Mouse (Mus musculus) hematopoietic stem cell, adult 5-6 weeks (primary cell): ENCODE data around the gene Coq10b. TPM values are rescaled to one million over a fixed set of nuclear protein-coding genes. Genes with fewer than 3 reads are reported as not detected.
"Not testable (repeated sequence)": the region's sequence is repeated elsewhere in the genome, so short reads cannot be mapped to it uniquely, and the experiment has no call there.

Experiments
- ATAC-seq, 2 experiments: fragments of 125-278 bp in 1 of 2; replicated peaks in 1 of 2; 2 replicates each; pipeline ENCODE4 v1.8.0; 2016 to 2017; ENCODE audit warnings: inconsistent platforms in 2 of 2, mild to moderate bottlenecking in 2 of 2, moderate number of reproducible peaks in 2 of 2, low read depth in 1 of 2, moderate TSS enrichment in 1 of 2; ENCODE audit not compliant: low FRiP score in 2 of 2, poor library complexity in 2 of 2, severe bottlenecking in 2 of 2, insufficient read depth in 1 of 2, low TSS enrichment in 1 of 2
- total RNA-seq: library from RNA; stranded (forward); fragments of 172-1452, 232-1000 nt; gene quantifications from 2 replicates; pipeline ENCODE4 v1.2.3, GENCODE M21; 2017

Gene Coq10b
- total RNA-seq = 39.4 and 43.9 TPM in 2 replicates

- ATAC-seq = peak; percentile 98
Measured at GRCm38 (mm10) chr1:55052355-55052953, at the start of gene Coq10b. Gene Coq10b, plus strand, starts transcription at chr1:55052770.

DNA sequence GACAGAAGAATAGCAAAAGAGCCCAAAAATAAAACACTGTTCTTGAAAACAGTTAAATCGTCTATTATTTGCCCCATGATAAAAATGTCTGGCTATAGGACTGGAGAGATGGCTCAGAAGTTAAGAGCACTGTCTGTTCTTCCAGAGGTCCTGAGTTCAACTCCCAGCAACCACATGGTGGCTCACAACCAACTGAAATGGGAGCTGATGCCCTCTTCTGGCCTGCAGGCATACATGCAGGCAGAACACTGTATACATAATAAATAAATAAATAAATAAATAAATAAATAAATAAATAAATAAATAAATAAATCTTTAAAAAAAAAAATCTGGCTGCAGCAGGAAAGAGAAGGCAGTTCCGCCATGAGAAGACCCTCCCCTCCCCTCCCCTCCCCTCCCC, 44.3 kb upstream of the Coq10b start:
- ATAC-seq = not testable (repeated sequence)

DNA sequence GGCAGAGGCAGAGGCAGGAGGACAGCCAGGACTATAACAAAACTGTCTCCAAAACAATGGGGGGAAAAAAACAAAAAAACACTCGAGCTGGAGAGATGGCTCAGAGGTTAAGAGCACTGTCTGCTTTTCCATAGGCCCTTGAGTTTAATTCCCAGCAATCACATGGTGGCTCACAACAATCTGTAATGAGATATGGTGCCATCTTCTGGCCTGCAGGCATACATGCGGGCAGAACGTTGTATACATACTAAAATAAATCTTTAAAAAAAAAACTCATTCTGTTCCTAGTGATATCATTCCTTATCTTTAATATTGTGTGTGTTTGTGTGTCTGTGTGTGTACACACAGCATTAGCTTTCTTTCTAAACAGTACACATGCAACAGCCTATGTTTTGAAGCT, 40.1 kb upstream of the Coq10b start:
- no peak for ATAC-seq

DNA sequence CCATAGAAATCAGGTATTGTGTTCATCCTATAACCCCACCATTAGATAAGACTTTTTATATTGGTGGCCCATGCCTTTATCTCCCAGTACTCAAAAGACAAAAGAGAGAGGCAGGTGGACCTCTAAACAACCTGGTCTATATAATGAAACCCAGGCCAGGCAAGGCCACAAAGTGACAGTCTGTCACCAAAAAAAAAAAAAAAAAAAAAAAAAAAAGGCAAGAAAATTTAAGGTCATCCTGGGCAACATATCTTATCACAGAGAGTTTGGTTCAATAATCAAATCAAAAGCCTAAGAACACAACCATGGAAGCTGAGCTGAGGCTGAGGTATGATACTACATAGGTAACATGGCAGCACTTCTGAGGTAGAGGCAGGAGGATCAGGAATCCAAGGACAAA, 30.7 kb upstream of the Coq10b start:
- ATAC-seq = no peak

GRCm38 (mm10) chr1:55025656-55026430, 26.7 kb upstream of the Coq10b start:
- ATAC-seq = no peak

GRCm38 (mm10) chr1:55026444-55027252, 25.9 kb upstream of the Coq10b start:
- no peak for ATAC-seq

- ATAC-seq = peak; percentile 86 to 88
Measured at GRCm38 (mm10) chr1:55027253-55027801, 25.2 kb upstream of the Coq10b start, which contains the start of gene Sf3b1. Gene Sf3b1, minus strand, starts transcription at chr1:55027481.

- no peak for ATAC-seq
Measured at GRCm38 (mm10) chr1:55027966-55028365, 24.6 kb upstream of the Coq10b start.

DNA sequence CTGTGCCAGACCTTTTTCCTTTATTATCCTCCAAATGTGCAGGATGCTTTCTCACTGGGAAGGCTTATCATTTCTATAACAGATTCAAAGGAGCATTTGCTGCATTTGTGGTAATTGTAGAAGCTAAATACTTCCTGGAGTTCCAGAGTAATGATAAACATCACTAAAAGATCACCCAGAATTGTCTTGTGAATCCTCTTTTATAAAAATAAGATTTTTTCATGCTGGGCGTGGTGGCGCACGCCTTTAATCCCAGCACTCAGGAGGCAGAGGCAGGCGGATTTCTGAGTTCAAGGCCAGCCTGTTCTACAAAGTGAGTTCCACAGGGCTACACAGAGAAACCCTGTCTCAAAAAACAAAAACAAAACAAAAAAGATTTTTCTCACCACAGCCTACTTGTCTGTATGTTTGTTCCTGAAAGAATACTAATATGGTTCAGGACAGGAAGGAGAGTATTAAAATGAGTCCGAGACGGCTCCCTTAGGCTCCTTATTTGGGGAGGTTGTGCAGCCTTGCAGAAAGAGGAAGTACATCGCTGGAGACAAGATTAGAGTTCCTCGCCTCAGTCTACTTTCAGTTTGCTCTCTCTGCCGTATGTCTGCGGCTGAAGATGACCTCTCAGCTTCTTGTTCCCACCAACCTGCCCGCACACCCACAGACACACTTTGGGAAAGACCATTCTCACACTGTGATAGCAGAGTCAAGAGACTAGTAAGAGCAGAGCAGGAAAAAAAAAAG, 23.9 kb upstream of the Coq10b start:
- ATAC-seq = peak; percentile 70 to 73

- ATAC-seq = no peak
Measured at GRCm38 (mm10) chr1:55029446-55029845, 23.1 kb upstream of the Coq10b start.

DNA sequence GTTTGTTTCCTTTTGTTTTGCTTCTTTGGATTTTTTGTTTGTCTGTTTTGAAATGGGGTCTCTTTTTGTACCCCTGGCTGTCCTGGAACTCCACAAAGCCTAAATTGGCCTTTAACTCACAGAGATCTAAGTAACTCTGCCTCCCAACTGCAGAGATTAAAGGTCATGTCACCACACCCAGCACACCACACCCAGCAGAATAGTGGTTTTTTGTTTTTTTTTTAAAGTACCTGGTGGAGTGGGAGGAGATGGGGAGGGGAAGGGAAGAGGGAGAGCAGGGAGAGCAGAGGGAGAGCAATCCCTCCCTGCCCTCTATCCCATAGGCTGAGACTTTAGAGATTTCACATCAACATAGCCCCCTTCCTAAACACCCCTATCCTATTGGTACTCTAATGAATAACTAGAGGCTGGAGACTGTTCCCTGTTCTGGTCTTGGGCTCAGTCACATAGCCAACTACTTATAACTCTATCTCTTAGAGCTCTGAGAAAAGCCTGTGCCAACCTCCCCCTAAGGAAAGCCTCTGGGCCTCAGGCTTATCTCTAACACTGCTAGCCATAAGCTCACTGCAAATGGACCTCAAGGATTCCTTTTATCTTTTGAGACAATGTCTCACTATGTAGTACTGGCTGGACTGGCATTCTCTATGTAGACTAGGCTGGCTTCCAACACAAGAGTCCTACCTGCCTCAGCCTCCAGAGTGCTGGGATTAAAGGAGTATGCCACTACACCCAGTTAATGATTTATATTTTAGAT, 21.4 kb upstream of the Coq10b start:
- ATAC-seq = no peak

DNA sequence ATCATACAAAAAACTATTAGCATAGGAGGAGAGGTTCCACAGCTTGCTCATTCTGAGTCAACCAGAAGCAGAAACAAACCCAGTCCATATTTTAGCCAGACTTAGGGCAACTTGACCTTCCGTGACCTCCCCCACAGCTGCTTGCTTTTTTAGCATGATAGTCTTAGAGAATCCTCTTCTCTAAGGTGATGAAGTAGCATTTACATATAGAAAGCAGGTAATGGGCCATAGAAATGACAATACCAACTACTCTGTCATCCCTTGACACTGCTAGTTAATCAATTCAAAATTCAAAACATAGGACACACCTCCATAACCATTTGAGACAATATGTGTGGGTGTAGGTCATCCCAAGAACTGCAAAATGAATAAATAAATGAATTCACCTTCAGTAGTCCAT, 12.6 kb upstream of the Coq10b start:
- no peak for ATAC-seq

DNA sequence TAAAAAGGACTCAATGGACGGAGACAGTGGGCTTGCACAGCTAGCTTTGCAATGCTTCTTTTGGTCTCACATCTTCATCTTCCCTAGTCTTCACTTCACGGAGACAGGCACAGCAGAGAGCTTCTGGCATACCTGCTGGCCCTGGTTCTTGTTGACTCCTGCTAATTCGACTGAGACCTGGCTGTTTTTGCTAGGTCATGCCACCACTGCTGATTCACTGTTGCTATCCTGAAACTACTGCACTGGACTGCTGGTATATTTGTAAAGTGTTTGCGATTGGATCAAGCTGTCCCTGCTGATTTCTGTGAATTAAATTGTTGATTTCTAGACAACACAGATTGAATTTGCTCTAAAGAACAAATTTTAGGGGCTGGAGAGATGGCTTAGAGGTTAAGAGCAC, 10.9 kb upstream of the Coq10b start:
- no peak for ATAC-seq

GRCm38 (mm10) chr1:55042246-55042645, 10.3 kb upstream of the Coq10b start:
- ATAC-seq = no peak

DNA sequence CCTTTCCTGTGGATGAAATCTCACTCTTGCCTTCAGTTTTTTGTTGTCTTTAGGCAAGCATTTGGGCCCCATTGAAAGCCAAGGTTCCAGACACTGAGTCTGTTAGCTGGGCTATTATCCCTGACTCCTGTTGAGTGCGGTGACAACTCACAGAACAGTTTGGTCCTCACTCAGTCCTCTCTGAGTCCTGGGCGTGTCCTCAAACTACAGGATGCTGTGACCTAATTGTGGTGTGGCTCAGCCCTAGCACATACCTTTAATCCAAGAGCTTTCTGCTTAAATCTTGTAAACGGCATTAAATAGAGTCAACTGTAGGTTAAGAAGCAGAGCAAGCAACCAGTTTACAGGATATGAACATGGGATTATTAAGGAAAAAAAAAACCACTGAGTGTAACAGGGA, 9.4 kb upstream of the Coq10b start:
- ATAC-seq = no peak

GRCm38 (mm10) chr1:55048841-55049587, 3.6 kb upstream of the Coq10b start:
- ATAC-seq = no peak
